Mouse (Mus musculus): ENCODE results near the gene Znrf2. TPM values are rescaled to one million over a fixed set of nuclear protein-coding genes. Genes with fewer than 3 reads are reported as not detected.
A peak's percentile ranks its signal among the peaks of the same experiment; 100 is the strongest.
"Not testable (repeated sequence)": the region's sequence is repeated elsewhere in the genome, so short reads cannot be mapped to it uniquely, and the experiment has no call there.

Gene Znrf2
- polyA plus RNA-seq, 1 experiment from 2014 or later = 5.1 TPM

DNA sequence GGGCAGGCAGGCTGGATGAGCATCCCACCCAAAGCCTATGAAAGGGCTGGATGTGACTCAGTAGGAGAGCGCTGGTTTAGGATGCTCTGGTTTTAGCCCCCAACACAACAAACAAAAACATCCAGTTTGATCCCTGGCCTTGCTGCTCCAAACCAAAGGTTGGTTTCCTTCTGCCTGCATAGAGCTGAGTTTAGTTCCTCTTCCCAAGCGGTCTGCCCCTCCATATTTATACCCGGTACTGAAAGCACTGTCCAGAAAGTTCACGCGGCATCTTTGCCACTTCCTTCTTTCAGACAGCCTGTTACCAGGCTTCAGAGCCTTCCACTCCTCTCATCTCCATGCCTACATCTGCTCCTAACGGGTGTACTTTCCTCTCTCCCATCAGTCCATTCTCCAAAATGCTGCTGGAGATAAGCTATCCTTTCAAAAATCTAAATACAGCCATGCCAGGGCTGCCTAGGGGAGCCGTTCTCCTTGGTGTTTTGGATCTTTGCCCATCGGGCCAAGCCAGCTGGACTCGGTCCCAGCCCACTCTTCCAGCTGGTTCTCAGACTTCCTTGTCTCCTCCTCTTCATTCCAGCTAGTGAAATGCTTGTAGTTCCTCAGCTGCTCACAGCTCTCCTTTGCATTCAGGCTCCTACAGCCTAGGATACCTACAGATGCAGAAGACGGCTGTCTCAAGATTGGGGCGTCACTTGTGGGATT, 5.0 kb upstream of the Znrf2 start:
- Histone ChIP-seq H3K27me3 (no peaks in the 10 kb centered on the region), H3K27ac (replicated peaks) (0 out of 2 replicates have a peak overlapping the region, but pooled peaks have one; percentile 23), H3K36me3 (no peaks in the 10 kb centered on the region), H3K4me2 (no peak overlapping the region), H3K9ac (no peak overlapping the region), H3K4me3 (no peak overlapping the region), H3K4me1 (replicated peaks) (peaks cover 18% of the 10 kb centered on the region), H3K9me3 (no peaks in the 10 kb centered on the region)
- 81% methylated on average over 11 of the region's 11 CpGs for WGBS
- ATAC-seq (ENCODE audit: low read depth) = no peak

GRCm38 (mm10) chr6:54812276-54812675, 4.4 kb upstream of the Znrf2 start:
- Histone ChIP-seq H3K36me3 (no peaks in the 10 kb centered on the region), H3K4me2 (no peak overlapping the region), H3K27me3 (no peaks in the 10 kb centered on the region), H3K9me3 (no peaks in the 10 kb centered on the region), H3K4me3 (no peak overlapping the region), H3K4me1 (replicated peaks) (peaks cover 18% of the 10 kb centered on the region), H3K27ac (replicated peaks) (no peak overlapping the region), H3K9ac (no peak overlapping the region)
- ATAC-seq (ENCODE audit: low read depth) = no peak
- 89% methylated on average over 6 of the region's 6 CpGs for WGBS

DNA sequence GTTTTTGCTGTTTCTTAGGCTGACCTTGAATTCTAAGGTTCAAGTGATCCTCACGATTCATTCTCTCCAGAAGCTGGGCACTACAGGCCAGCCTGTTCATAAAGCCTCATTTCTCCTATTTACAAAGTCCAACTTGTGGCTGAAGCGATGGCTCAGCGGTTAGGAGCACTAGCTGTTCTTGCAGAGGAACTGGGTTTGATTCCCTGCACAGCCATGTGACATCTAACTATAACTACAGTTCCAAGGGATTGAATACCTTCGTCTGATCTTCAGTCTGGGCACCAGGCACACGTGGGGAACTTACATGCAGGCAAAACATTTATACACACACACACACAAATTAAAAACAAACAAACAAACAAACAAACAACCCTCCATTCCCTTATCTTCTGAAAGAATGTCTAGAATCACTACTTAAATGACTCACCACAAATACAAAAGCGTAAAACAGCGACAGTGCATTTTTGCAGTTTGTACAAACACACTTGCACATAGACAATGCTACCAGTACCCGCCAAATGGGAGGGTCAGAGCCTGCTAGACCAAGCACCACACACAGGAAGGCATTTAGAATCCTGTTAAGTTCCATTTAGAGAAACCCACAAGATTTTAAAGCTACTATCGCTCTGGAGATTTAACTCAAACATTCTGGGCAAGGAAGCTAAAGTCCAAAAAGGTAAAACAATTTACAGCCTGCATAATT, 1.1 kb upstream of the Znrf2 start:
- peak overlapping the region; percentile 59 for H3K4me2 ChIP-seq
- WGBS = 82% methylated on average over 9 of the region's 9 CpGs
- H3K27ac ChIP-seq (replicated peaks) = no peak overlapping the region
- H3K9ac ChIP-seq = 0 out of 2 replicates have a peak overlapping the region, but pooled peaks have one; percentile 6
- no peaks in the 10 kb centered on the region for H3K9me3 ChIP-seq
- H3K36me3 ChIP-seq = no peaks in the 10 kb centered on the region
- peaks cover 44% of the 10 kb centered on the region for H3K4me1 ChIP-seq (replicated peaks)
- no peaks in the 10 kb centered on the region for H3K27me3 ChIP-seq
- no peak for ATAC-seq (ENCODE audit: low read depth)
- H3K4me3 ChIP-seq = no peak overlapping the region

DNA sequence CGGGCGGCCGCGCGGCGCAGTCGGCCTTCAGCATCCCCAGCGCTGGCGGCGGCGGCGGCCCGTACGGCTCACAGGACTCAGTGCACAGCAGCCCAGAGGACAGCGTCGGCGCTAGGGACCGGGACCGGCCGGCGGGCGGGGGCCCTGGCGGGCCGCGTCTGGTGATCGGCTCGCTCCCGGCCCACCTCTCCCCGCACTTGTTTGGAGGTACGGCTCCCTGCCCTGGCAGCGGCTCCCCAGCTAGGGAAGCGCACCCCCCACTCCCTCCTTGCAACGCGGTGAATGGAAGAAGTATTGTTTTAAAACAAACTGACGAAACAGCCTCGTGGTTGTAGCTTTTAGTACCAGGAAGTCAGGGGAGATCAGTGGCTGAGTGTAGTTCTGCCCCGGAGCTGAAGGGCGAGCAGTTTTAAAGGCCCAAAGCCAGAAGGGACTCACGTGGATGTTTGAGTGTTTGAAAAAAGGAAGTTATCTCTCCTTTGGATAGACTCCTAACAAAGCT, 601 bp downstream of the Znrf2 start:
- H3K4me1 ChIP-seq (replicated peaks) = peaks cover 33% of the 10 kb centered on the region
- H3K4me3 ChIP-seq = peak overlapping the region; percentile 92
- peak overlapping the region; percentile 59 for H3K4me2 ChIP-seq
- under 1% methylated on average over 33 of the region's 39 CpGs for WGBS
- ATAC-seq (ENCODE audit: low read depth) = peak; percentile 57
- no peaks in the 10 kb centered on the region for H3K27me3 ChIP-seq
- peak overlapping the region; percentile 97 for H3K27ac ChIP-seq (replicated peaks)
- peak overlapping the region; percentile 94 for H3K9ac ChIP-seq
- H3K9me3 ChIP-seq = no peaks in the 10 kb centered on the region
- H3K36me3 ChIP-seq = no peaks in the 10 kb centered on the region

DNA sequence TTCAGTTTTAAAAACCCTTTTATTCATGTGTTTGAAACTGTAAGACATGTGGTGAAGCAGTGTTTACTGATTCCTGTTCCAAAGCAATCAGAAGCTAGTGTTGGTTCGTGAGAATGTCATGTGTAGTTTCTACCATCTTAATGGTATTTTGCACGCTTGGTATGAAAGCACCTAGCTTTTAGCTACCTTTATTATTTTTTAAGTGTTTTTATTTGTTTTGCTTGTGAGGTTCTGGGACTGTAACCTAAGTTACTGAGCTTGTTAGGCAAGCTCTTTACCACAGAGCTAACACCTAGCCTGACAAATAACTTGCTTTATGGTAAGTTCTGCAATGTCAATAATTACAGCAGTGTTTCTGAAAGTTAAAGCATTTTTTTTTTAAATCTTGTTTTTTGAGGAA, 1.7 kb downstream of the Znrf2 start:
- Histone ChIP-seq H3K4me2 (peak overlapping the region; percentile 59), H3K4me1 (replicated peaks) (peaks cover 30% of the 10 kb centered on the region), H3K9ac (peak overlapping the region; percentile 94; the same call in 1 of the 2 replicates), H3K27me3 (no peaks in the 10 kb centered on the region), H3K27ac (replicated peaks) (no peak overlapping the region), H3K36me3 (no peaks in the 10 kb centered on the region), H3K9me3 (no peaks in the 10 kb centered on the region), H3K4me3 (peak overlapping the region; percentile 92)
- no peak for ATAC-seq (ENCODE audit: low read depth)
- WGBS = 49% methylated on average over 2 of the region's 2 CpGs

GRCm38 (mm10) chr6:54819272-54819671, 2.6 kb downstream of the Znrf2 start:
- WGBS = 42% methylated on average over 4 of the region's 4 CpGs
- ATAC-seq (ENCODE audit: low read depth) = no peak

DNA sequence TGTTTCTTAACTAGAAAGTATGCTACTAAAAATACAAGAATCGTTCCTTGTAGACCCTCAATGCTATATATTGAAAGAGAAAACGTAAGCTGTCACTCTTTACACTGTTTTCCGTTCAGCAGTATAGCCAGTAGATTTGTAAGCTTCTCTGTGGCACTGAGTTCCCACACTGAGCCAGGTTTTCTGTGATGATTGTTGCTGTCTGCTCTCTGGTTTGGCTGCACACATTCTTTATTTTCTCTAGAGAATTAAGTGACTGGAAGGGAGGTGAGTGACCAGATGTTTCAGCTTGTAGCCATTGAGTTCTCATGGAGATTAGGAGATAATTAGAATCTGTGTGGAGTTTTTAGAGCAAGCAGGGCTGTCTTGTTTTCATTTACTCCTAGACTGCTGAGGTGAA, 3.0 kb downstream of the Znrf2 start:
- no peak overlapping the region for H3K27ac ChIP-seq (replicated peaks)
- no peaks in the 10 kb centered on the region for H3K36me3 ChIP-seq
- no peaks in the 10 kb centered on the region for H3K27me3 ChIP-seq
- ATAC-seq (ENCODE audit: low read depth) = no peak
- H3K4me3 ChIP-seq = no peak overlapping the region
- peak overlapping the region; percentile 18; the same call in 1 of the 2 replicates for H3K4me2 ChIP-seq
- no peaks in the 10 kb centered on the region for H3K9me3 ChIP-seq
- 69% methylated on average over 3 of the region's 3 CpGs for WGBS
- H3K4me1 ChIP-seq (replicated peaks) = peaks cover 30% of the 10 kb centered on the region
- H3K9ac ChIP-seq = no peak overlapping the region

More at GRCm38 (mm10) chr6:54819272-54819671, 2.6 kb downstream of the Znrf2 start:
- no peaks in the 10 kb centered on the region for H3K27me3 ChIP-seq
- H3K4me1 ChIP-seq (replicated peaks) = peaks cover 30% of the 10 kb centered on the region
- no peaks in the 10 kb centered on the region for H3K9me3 ChIP-seq
- no peaks in the 10 kb centered on the region for H3K36me3 ChIP-seq
- H3K4me3 ChIP-seq = no peak overlapping the region
- H3K27ac ChIP-seq (replicated peaks) = no peak overlapping the region
- no peak overlapping the region for H3K9ac ChIP-seq
- H3K4me2 ChIP-seq = 0 out of 2 replicates have a peak overlapping the region, but pooled peaks have one; percentile 3

- WGBS = 84% methylated on average over 4 of the region's 4 CpGs
- H3K4me3 ChIP-seq = no peak overlapping the region
- H3K36me3 ChIP-seq = no peaks in the 10 kb centered on the region
- H3K9ac ChIP-seq = no peak overlapping the region
- no peaks in the 10 kb centered on the region for H3K9me3 ChIP-seq
- H3K4me1 ChIP-seq (replicated peaks) = peaks cover 26% of the 10 kb centered on the region
- no peak for ATAC-seq (ENCODE audit: low read depth)
- no peaks in the 10 kb centered on the region for H3K27me3 ChIP-seq
- no peak overlapping the region for H3K4me2 ChIP-seq
- H3K27ac ChIP-seq (replicated peaks) = no peak overlapping the region
These were observed 5.6 kb downstream of the Znrf2 start for GRCm38 (mm10) chr6:54822348-54822747.

- not testable (repeated sequence) for H3K4me3 ChIP-seq; H3K9ac ChIP-seq; H3K4me1 ChIP-seq (replicated peaks); H3K27ac ChIP-seq (replicated peaks); H3K9me3 ChIP-seq; H3K4me2 ChIP-seq; H3K27me3 ChIP-seq; ATAC-seq (ENCODE audit: low read depth); H3K36me3 ChIP-seq
- 94% methylated on average over 2 of the region's 2 CpGs for WGBS
These were observed 7.8 kb downstream of the Znrf2 start for GRCm38 (mm10) chr6:54824561-54824960.

- no peak for ATAC-seq (ENCODE audit: low read depth)
- no peak overlapping the region for H3K27ac ChIP-seq (replicated peaks)
- H3K27me3 ChIP-seq = no peaks in the 10 kb centered on the region
- 78% methylated on average over 5 of the region's 5 CpGs for WGBS
- H3K4me3 ChIP-seq = no peak overlapping the region
- H3K9me3 ChIP-seq = no peaks in the 10 kb centered on the region
- no peak overlapping the region for H3K9ac ChIP-seq
- H3K4me1 ChIP-seq (replicated peaks) = peaks cover 12% of the 10 kb centered on the region
- no peak overlapping the region for H3K4me2 ChIP-seq
- H3K36me3 ChIP-seq = no peaks in the 10 kb centered on the region
These were observed 10.8 kb downstream of the Znrf2 start for GRCm38 (mm10) chr6:54827481-54827880.

GRCm38 (mm10) chr6:54828274-54828673, 11.6 kb downstream of the Znrf2 start:
- Histone ChIP-seq H3K9me3 (no peaks in the 10 kb centered on the region), H3K36me3 (no peaks in the 10 kb centered on the region), H3K27me3 (no peaks in the 10 kb centered on the region), H3K4me2 (no peak overlapping the region), H3K4me3 (no peak overlapping the region), H3K9ac (no peak overlapping the region), H3K27ac (replicated peaks) (no peak overlapping the region), H3K4me1 (replicated peaks) (peaks cover 12% of the 10 kb centered on the region)
- 88% methylated on average over 1 of the region's 1 CpGs for WGBS
- ATAC-seq (ENCODE audit: low read depth) = no peak

- WGBS = 87% methylated on average over 7 of the region's 7 CpGs
- no peak for ATAC-seq (ENCODE audit: low read depth)
- no peaks in the 10 kb centered on the region for H3K36me3 ChIP-seq
These were observed 13.5 kb downstream of the Znrf2 start for GRCm38 (mm10) chr6:54830048-54830772.

More at GRCm38 (mm10) chr6:54830048-54830772, 13.5 kb downstream of the Znrf2 start:
- no peaks in the 10 kb centered on the region for H3K27me3 ChIP-seq
- no peak overlapping the region for H3K9ac ChIP-seq
- H3K27ac ChIP-seq (replicated peaks) = no peak overlapping the region
- H3K4me1 ChIP-seq (replicated peaks) = peaks cover 12% of the 10 kb centered on the region
- no peak overlapping the region for H3K4me2 ChIP-seq
- H3K9me3 ChIP-seq = no peaks in the 10 kb centered on the region
- H3K4me3 ChIP-seq = no peak overlapping the region

All from neural tube, embryonic 13.5 days (tissue).